Mouse (Mus musculus): ENCODE measurements around the gene Slc3a2. TPM values are rescaled to one million over a fixed set of nuclear protein-coding genes. Genes with fewer than 3 reads are reported as not detected.
A peak's percentile ranks its signal among the peaks of the same experiment; 100 is the strongest.

Slc3a2 gene
- polyA plus RNA-seq, 1 experiment, result 200 TPM

DNA sequence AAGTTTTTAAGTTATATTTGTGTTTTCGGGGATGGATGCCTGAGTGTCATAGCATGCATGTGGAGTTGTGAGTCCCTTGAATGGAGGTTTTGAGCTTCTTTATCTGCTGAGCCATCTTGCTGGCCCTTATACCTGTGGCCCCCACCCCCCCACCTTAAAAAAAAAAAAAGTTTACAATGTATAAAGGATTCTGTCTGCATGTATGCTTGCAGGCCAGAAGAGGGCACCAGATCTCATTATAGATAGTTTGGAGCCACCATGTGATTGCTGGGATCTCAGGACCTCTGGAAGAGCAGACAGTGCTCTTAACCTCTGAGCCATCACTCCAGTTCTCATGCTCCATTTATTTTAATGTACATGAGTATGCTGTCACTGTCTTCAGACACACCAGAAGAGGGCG lies 24.2 kb upstream of the Slc3a2 start:
- no peak overlapping the region for H3K27ac ChIP-seq (ENCODE audit: insufficient read depth, low read length)
- TF ChIP-seq POLR2A (IDR thresholded peaks at IDR 0.05; ENCODE audit: extremely low read depth, insufficient read depth, low read length) (no peak), CTCF (IDR thresholded peaks at IDR 0.05; ENCODE audit: extremely low read depth, insufficient read depth, low read length) (0 out of 2 replicates have a peak, but pooled peaks have one; percentile 1)
- H3K4me1 ChIP-seq (ENCODE audit: control insufficient read depth, insufficient read depth, low read length), result peaks cover 3% of the 10 kb centered on the region; the same call in 1 of the 2 replicates
- H3K4me3 ChIP-seq (ENCODE audit: insufficient read depth, low read length), result no peak overlapping the region

DNA sequence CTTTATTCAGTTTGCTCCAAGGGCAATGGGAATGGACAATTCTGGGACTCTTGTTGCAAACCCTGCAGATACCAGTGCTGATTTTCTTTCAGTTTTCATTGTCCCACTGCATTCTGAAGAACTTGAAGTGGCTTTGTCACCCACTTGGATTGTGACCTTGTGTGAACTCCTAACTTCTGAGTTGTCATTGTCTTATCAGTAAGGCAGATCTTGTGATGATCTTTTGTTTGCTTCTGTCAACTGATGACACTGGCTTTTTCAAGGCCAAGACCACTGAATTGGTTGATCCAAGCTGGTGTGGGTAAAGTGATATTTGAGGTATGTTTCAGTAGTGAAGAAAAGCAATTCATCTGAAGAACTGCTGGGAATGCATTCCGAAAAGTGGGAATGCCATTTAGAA lies 22.2 kb upstream of the Slc3a2 start:
- no peak overlapping the region for H3K4me3 ChIP-seq (ENCODE audit: insufficient read depth, low read length)
- H3K27ac ChIP-seq (ENCODE audit: insufficient read depth, low read length), result no peak overlapping the region
- H3K4me1 ChIP-seq (ENCODE audit: control insufficient read depth, insufficient read depth, low read length), result peaks cover 5% of the 10 kb centered on the region; the same call in 1 of the 2 replicates
- TF ChIP-seq POLR2A (IDR thresholded peaks at IDR 0.05; ENCODE audit: extremely low read depth, insufficient read depth, low read length) (no peak), CTCF (IDR thresholded peaks at IDR 0.05; ENCODE audit: extremely low read depth, insufficient read depth, low read length) (no peak)

- 0 out of 2 replicates have a peak overlapping the region, but pooled peaks have one; percentile 17 for H3K27ac ChIP-seq (ENCODE audit: insufficient read depth, low read length)
- H3K4me3 ChIP-seq (ENCODE audit: insufficient read depth, low read length), result peak overlapping the region; percentile 53
- H3K4me1 ChIP-seq (ENCODE audit: control insufficient read depth, insufficient read depth, low read length), result peaks cover 5% of the 10 kb centered on the region; the same call in 1 of the 2 replicates
- TF ChIP-seq POLR2A (IDR thresholded peaks at IDR 0.05; ENCODE audit: extremely low read depth, insufficient read depth, low read length), result no peak
- no peak for TF ChIP-seq CTCF (IDR thresholded peaks at IDR 0.05; ENCODE audit: extremely low read depth, insufficient read depth, low read length)
Observed at GRCm38 (mm10) chr19:8742176-8742575, 19.0 kb upstream of the Slc3a2 start.

- TF ChIP-seq POLR2A (IDR thresholded peaks at IDR 0.05; ENCODE audit: extremely low read depth, insufficient read depth, low read length), result peak; percentile 77
- no peak for TF ChIP-seq CTCF (IDR thresholded peaks at IDR 0.05; ENCODE audit: extremely low read depth, insufficient read depth, low read length)
- Histone ChIP-seq H3K27ac (ENCODE audit: insufficient read depth, low read length) (peak within 1 kb of the TSS; percentile 93), H3K4me3 (ENCODE audit: insufficient read depth, low read length) (peak within 1 kb of the TSS; percentile 53), H3K4me1 (ENCODE audit: control insufficient read depth, insufficient read depth, low read length) (peaks cover 5% of the 10 kb centered on the region; the same call in 1 of the 2 replicates)
Observed at GRCm38 (mm10) chr19:8741243-8741869, 18.2 kb upstream of the Slc3a2 start, which contains the start of gene Stx5a. Gene Stx5a (plus strand): TSS chr19:8741413.

- H3K4me1 ChIP-seq (ENCODE audit: control insufficient read depth, insufficient read depth, low read length), result peaks cover 5% of the 10 kb centered on the region; the same call in 1 of the 2 replicates
- H3K27ac ChIP-seq (ENCODE audit: insufficient read depth, low read length), result peak within 1 kb of the TSS; percentile 93
- peak within 1 kb of the TSS; percentile 53 for H3K4me3 ChIP-seq (ENCODE audit: insufficient read depth, low read length)
Observed at GRCm38 (mm10) chr19:8740603-8741002, 17.4 kb upstream of the Slc3a2 start, which contains the start of gene 1700092M07Rik. Gene 1700092M07Rik (plus strand): TSS chr19:8740718.

GRCm38 (mm10) chr19:8739646-8740045 lies 16.5 kb upstream of the Slc3a2 start:
- H3K27ac ChIP-seq (ENCODE audit: insufficient read depth, low read length), result no peak overlapping the region
- TF ChIP-seq CTCF (IDR thresholded peaks at IDR 0.05; ENCODE audit: extremely low read depth, insufficient read depth, low read length), result no peak
- TF ChIP-seq POLR2A (IDR thresholded peaks at IDR 0.05; ENCODE audit: extremely low read depth, insufficient read depth, low read length), result no peak
- no peak overlapping the region for H3K4me3 ChIP-seq (ENCODE audit: insufficient read depth, low read length)
- peaks cover 5% of the 10 kb centered on the region; the same call in 1 of the 2 replicates for H3K4me1 ChIP-seq (ENCODE audit: control insufficient read depth, insufficient read depth, low read length)

More at GRCm38 (mm10) chr19:8740603-8741002, 17.4 kb upstream of the Slc3a2 start, which contains the start of gene 1700092M07Rik:
- TF ChIP-seq POLR2A (IDR thresholded peaks at IDR 0.05; ENCODE audit: extremely low read depth, insufficient read depth, low read length) (no peak), CTCF (IDR thresholded peaks at IDR 0.05; ENCODE audit: extremely low read depth, insufficient read depth, low read length) (no peak)

- Histone ChIP-seq H3K4me3 (ENCODE audit: insufficient read depth, low read length) (no peak overlapping the region), H3K27ac (ENCODE audit: insufficient read depth, low read length) (no peak overlapping the region), H3K4me1 (ENCODE audit: control insufficient read depth, insufficient read depth, low read length) (peaks cover 5% of the 10 kb centered on the region; the same call in 1 of the 2 replicates)
- TF ChIP-seq POLR2A (IDR thresholded peaks at IDR 0.05; ENCODE audit: extremely low read depth, insufficient read depth, low read length) (no peak), CTCF (IDR thresholded peaks at IDR 0.05; ENCODE audit: extremely low read depth, insufficient read depth, low read length) (no peak)
Observed at GRCm38 (mm10) chr19:8738911-8739310, 15.7 kb upstream of the Slc3a2 start.

- Histone ChIP-seq H3K4me3 (ENCODE audit: insufficient read depth, low read length) (peak overlapping the region; percentile 93), H3K4me1 (ENCODE audit: control insufficient read depth, insufficient read depth, low read length) (no peaks in the 10 kb centered on the region), H3K27ac (ENCODE audit: insufficient read depth, low read length) (no peak overlapping the region)
- no peak for TF ChIP-seq CTCF (IDR thresholded peaks at IDR 0.05; ENCODE audit: extremely low read depth, insufficient read depth, low read length)
- no peak for TF ChIP-seq POLR2A (IDR thresholded peaks at IDR 0.05; ENCODE audit: extremely low read depth, insufficient read depth, low read length)
Observed at GRCm38 (mm10) chr19:8736160-8736467, 12.9 kb upstream of the Slc3a2 start.

- TF ChIP-seq POLR2A (IDR thresholded peaks at IDR 0.05; ENCODE audit: extremely low read depth, insufficient read depth, low read length), result peak; percentile 89
- no peak for TF ChIP-seq CTCF (IDR thresholded peaks at IDR 0.05; ENCODE audit: extremely low read depth, insufficient read depth, low read length)
Observed at GRCm38 (mm10) chr19:8735389-8736159, 12.4 kb upstream of the Slc3a2 start, which contains the start of gene Wdr74. Gene Wdr74 (plus strand): TSS chr19:8735827.

More at GRCm38 (mm10) chr19:8735389-8736159, 12.4 kb upstream of the Slc3a2 start, which contains the start of gene Wdr74:
- Histone ChIP-seq H3K4me3 (ENCODE audit: insufficient read depth, low read length) (peak within 1 kb of the TSS; percentile 93), H3K27ac (ENCODE audit: insufficient read depth, low read length) (no peak within 1 kb of the TSS), H3K4me1 (ENCODE audit: control insufficient read depth, insufficient read depth, low read length) (no peaks in the 10 kb centered on the region)
